Mouse (Mus musculus) heart, adult 2 months (tissue): ENCODE results near the gene Prdm16. TPM values are rescaled to one million over a fixed set of nuclear protein-coding genes. Genes with fewer than 3 reads are reported as not detected.

Experiments used
- DNase-seq, 2 experiments: peaks; one replicate each; pipeline ENCODE4 v3.0.0; 2021
- H3K27ac ChIP-seq: fragments of 200-600 bp; 2 replicates; pipeline ENCODE4 v1.8.1; 2022
- H3K27me3 ChIP-seq: fragments of 200-500 bp; 2 replicates; pipeline ENCODE4 v1.6.1; 2012; ENCODE audit warnings: mild to moderate bottlenecking, low read length, inconsistent platforms, mixed read lengths; ENCODE audit not compliant: control insufficient read depth, insufficient read depth
- H3K36me3 ChIP-seq: fragments of 200-500 bp; 2 replicates; pipeline ENCODE4 v1.6.1; 2012; ENCODE audit warnings: low read length, inconsistent platforms; ENCODE audit not compliant: control insufficient read depth, insufficient read depth
- H3K4me1 ChIP-seq: fragments of 200-500 bp; 2 replicates; pipeline ENCODE4 v1.6.1; 2011; ENCODE audit warnings: low read length; ENCODE audit not compliant: control insufficient read depth, insufficient read depth
- H3K4me3 ChIP-seq: fragments of 200-600 bp; 2 replicates; pipeline ENCODE4 v1.8.1; 2022
- H3K79me2 ChIP-seq: fragments of 200-500 bp; replicated peaks from 2 replicates; pipeline ENCODE4 v1.6.1; 2012; ENCODE audit warnings: mild to moderate bottlenecking, inconsistent platforms, low read length, moderate library complexity, mixed read lengths; ENCODE audit not compliant: control insufficient read depth, insufficient read depth
- H3K9ac ChIP-seq: fragments of 200-500 bp; 2 replicates; pipeline ENCODE4 v1.6.1; 2012; ENCODE audit warnings: low read depth, mild to moderate bottlenecking, control low read depth, inconsistent platforms, low read length, mixed read lengths
- CTCF ChIP-seq: fragments of 200-600 bp; IDR thresholded peaks from 2 replicates; pipeline ENCODE4 v1.8.1; 2022; ENCODE audit warnings: antibody characterized with exemption, mild to moderate bottlenecking, moderate library complexity
- EP300 ChIP-seq: fragments of 200-500 bp; IDR thresholded peaks from 2 replicates; pipeline ENCODE4 v1.6.1; 2011; ENCODE audit warnings: low read depth, low read length, control low read depth; ENCODE audit not compliant: insufficient read depth
- POLR2A ChIP-seq: fragments of 200-500 bp; IDR thresholded peaks from 2 replicates; pipeline ENCODE4 v1.6.1; 2011; ENCODE audit warnings: mild to moderate bottlenecking, low read depth, low read length, control low read depth; ENCODE audit not compliant: insufficient read depth
- WGBS: fragments of 180-500 bp; shearing (Covaris S2); methylation state at CpG from one replicate; pipeline ENCODE4 v1.1.7; 2018; 5-methylcytosine and 5-hydroxymethylcytosine counted together
- intact Hi-C: fragments of 180-260 bp; cut with DNase I; formaldehyde crosslinking; loops from one replicate; pipeline ENCODE4 v1.15.1; 2025
- polyA plus RNA-seq: library from polyadenylated mRNA; depleted of rRNA; stranded (reverse); fragments of >200 nt; gene quantifications from 2 replicates; pipeline ENCODE4 v1.2.3, GENCODE M21; 2012
- total RNA-seq, 2 experiments: library from RNA; stranded (reverse); gene quantifications; 2 replicates each; pipeline ENCODE4 v1.2.3; 2021

The Prdm16 gene
- total and polyA plus RNA-seq, 3 experiments, result 7.6 to 18.1 (median 16.8) TPM

DNA sequence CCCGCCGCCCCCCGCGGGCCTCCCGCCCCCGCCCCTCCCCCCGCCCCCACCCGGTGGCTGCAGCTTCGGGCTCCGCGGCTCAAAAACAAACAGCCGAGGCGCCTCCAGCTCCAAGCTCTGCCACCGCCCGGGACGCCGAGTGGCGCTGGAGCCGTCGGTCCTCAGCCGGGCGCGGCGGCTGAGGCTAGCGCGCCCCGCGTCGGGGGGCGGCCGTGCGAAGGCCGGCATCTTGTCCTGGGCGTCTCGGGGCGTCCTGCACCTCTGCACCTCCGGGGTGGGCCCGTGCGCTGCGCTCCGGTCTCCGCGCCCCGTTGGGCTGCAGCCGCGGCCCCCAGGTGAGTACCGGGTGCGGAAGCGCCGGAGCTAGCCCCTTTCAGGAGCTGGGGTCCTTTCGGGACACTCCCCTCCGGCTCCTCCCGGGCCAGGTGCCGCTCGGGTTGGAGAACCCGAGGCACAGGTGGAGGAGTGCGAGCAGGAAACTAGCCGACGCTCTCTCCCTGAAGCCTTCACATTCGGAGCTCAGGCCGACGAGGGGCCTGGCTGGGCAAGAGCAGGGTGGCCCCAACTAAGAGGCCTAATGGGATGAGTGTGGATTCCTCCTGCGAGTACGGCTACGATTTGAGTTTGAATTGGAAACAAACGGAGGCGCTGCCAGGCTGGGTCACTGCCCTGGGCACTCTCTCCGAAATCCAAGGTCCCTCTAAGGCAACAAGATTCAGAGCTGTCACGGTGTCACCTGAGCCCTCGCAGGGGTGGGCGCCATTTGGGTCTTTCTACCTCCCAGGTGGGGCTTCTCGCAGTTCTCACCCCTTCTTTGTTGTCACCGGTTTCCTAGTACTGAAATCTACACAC lies 1.0 kb upstream of the Prdm16 start:
- TF ChIP-seq EP300 (no peak), POLR2A (no peak), CTCF (no peak)
- 3% methylated on average over 69 of the region's 73 CpGs for WGBS
- Histone ChIP-seq H3K9ac (peak overlapping the region; percentile 90), H3K27me3 (peaks cover 9% of the 10 kb centered on the region), H3K4me1 (0 out of 2 replicates have a peak, but pooled peaks cover 2% of the 10 kb centered on the region), H3K27ac (peak overlapping the region; percentile 74), H3K4me3 (peak overlapping the region; percentile 54), H3K79me2 (no peaks in the 10 kb centered on the region), H3K36me3 (no peaks in the 10 kb centered on the region)
- peak; percentile 38 to 47 for DNase-seq
- intact Hi-C loops, result loop anchor here (2.0 to 5.0 kb wide), 3 partner anchors 140 to 305 kb away; no protein-coding TSS in a partner anchor

DNA sequence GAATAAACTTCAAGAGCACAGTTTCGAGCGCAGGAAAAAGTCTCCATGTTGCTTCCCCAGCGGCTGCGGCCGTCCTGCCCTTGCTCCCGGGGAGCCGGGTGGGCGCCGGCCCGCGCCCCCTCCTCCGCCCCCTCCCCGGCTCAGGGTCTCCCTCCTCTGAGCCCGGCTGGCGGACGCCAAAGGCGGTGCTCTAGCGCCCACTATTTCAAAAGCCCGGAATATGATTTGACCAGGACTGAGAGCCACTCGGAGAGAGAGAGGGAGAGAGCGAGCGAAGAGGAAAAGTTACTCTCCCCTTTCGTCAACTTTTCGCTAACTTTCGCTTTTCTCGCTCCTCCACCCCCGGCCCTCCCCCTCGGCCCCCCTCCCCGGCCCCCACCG lies 630 bp downstream of the Prdm16 start:
- H3K27ac ChIP-seq, result peak overlapping the region; percentile 91
- H3K9ac ChIP-seq, result peak overlapping the region; percentile 93
- intact Hi-C loops, result loop anchor here (2.0 to 5.0 kb wide), 3 partner anchors 139 to 304 kb away; no protein-coding TSS in a partner anchor
- H3K4me1 ChIP-seq, result 0 out of 2 replicates have a peak, but pooled peaks cover 2% of the 10 kb centered on the region
- DNase-seq, result peak in 1 of 2 experiments; percentile 63
- 1% methylated on average over 27 of the region's 30 CpGs for WGBS
- H3K36me3 ChIP-seq, result no peaks in the 10 kb centered on the region
- no peak for TF ChIP-seq POLR2A
- TF ChIP-seq CTCF, result peak; percentile 57
- peak overlapping the region; percentile 77 for H3K4me3 ChIP-seq
- H3K27me3 ChIP-seq, result peaks cover 7% of the 10 kb centered on the region; the same call in 1 of the 2 replicates
- no peaks in the 10 kb centered on the region for H3K79me2 ChIP-seq

DNA sequence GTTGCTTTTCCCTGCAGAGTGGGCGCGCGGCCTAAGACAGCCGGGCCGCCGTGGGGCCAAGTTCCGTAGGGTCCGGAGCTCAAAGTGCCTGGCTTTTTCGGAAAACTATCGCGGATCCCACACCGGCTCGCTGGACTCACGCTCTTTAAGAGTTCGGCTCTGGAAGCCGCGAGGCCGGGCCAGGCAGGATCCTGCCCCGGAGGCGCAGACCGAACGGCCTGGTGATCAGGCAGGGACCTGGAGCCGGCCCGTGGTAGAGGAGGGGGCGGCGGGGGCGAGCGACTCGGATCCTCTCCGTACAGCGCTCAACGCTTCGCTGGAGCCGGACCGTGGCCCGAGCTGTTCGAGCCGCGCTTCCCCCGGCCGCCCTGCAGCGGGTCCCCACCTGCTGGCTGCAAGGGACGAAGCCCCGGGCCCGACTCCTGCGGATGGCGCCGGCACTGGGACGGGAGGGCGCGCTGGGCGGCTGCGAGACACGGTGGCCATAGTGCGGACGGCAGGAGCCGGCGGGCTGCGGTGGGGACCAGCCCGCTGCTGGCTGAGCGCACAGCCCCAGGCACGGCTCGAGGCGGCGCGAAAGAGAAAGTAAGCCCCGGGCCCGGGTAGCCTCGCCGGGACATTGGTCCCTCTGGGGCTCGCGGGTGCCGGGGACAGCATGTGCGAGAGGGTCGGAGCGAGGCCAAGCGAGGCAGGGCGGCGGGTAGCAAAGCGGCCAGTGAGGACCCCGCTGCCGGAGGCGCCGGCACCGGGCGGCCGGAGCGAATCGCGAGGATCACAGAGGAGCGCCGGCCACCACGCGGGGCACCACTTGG lies 1.2 kb downstream of the Prdm16 start:
- intact Hi-C loops, result loop anchor here (2.0 to 5.0 kb wide), 3 partner anchors 138 to 303 kb away; no protein-coding TSS in a partner anchor
- WGBS, result 2% methylated on average over 88 of the region's 94 CpGs
- Histone ChIP-seq H3K36me3 (no peaks in the 10 kb centered on the region), H3K9ac (peak overlapping the region; percentile 93), H3K4me1 (0 out of 2 replicates have a peak, but pooled peaks cover 2% of the 10 kb centered on the region), H3K27me3 (peaks cover 7% of the 10 kb centered on the region; the same call in 1 of the 2 replicates), H3K27ac (peak overlapping the region; percentile 91), H3K79me2 (no peaks in the 10 kb centered on the region), H3K4me3 (peak overlapping the region; percentile 77)
- DNase-seq, result peak; percentile 65 to 70
- TF ChIP-seq EP300 (no peak), CTCF (no peak), POLR2A (no peak)

DNA sequence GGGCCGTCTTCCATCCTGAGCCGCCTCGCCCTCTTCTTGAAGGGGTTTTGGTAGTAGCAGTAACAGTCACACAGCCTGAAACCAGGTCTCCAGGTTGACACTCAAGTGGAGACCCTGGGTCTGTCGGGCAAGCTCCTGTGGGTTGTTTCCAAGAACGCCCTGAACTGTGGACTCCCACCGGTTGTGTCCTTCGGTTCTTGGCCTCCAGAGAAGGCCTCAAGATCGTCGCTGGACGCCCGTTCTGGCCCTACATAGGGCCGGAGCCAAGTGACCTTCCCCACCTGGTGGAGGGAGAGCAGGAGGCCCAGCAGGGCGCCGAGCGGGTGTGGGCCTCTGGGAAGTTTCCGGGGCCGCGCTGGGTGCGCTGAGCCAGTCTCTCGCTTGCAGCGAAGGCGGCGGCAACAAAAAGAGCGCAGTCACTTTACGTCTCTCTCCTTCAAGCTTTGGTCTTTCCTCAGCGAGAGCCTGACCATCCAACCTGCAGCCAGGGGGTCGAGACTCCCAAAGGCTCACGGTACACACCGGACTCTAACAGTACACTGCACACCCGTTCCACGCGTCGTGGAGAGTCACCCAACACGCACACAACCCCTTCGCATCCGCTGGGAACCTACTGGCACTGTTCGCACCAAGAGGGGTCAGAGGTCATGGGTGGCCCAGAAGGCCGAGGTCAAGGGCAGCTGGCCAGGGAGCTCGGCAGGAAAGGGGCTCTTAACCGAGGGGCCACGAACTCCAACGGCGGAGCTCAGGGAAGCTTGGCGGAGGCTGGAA lies 2.0 kb downstream of the Prdm16 start:
- peak; percentile 46 to 52 for DNase-seq
- Histone ChIP-seq H3K79me2 (no peaks in the 10 kb centered on the region), H3K27ac (peak overlapping the region; percentile 91), H3K9ac (peak overlapping the region; percentile 93), H3K27me3 (peaks cover 7% of the 10 kb centered on the region; the same call in 1 of the 2 replicates), H3K4me1 (0 out of 2 replicates have a peak, but pooled peaks cover 2% of the 10 kb centered on the region), H3K36me3 (no peaks in the 10 kb centered on the region), H3K4me3 (peak overlapping the region; percentile 77)
- no peak for TF ChIP-seq EP300
- TF ChIP-seq CTCF, result peak; percentile 12; the same call in 1 of the 2 replicates
- TF ChIP-seq POLR2A, result no peak
- 28% methylated on average over 44 of the region's 44 CpGs for WGBS
- intact Hi-C loops, result loop anchor here (5.0 kb wide), 2 partner anchors 137 to 302 kb away; no protein-coding TSS in a partner anchor

DNA sequence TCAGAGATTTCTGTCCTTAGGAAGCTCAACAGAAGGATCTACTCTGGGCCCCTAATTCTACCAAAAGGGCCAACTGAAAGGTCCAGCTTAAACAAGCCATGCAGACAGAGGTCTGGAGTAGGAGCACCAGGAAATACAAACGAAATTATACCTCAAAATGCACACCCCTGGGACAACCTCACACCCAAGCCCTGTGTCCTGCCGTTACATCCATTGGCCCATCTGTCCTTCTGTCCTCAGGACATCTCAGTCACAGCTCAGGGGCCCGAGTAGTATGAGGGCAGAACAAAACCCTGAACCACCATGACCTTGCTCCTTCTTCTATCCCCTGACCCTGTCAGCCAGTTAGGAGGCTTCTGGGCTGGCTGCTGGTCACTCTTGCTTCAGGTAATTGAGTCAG lies 2.7 kb downstream of the Prdm16 start:
- no peak for TF ChIP-seq CTCF
- no peak for TF ChIP-seq POLR2A
- TF ChIP-seq EP300, result no peak
- no peaks in the 10 kb centered on the region for H3K79me2 ChIP-seq
- peak overlapping the region; percentile 93 for H3K9ac ChIP-seq
- DNase-seq, result no peak
- 0 out of 2 replicates have a peak, but pooled peaks cover 1% of the 10 kb centered on the region for H3K4me1 ChIP-seq
- 55% methylated on average over 3 of the region's 3 CpGs for WGBS
- no peaks in the 10 kb centered on the region for H3K36me3 ChIP-seq
- H3K27me3 ChIP-seq, result peaks cover 7% of the 10 kb centered on the region; the same call in 1 of the 2 replicates
- peak overlapping the region; percentile 77 for H3K4me3 ChIP-seq
- intact Hi-C loops, result no loop called here
- peak overlapping the region; percentile 91 for H3K27ac ChIP-seq
